Mouse (Mus musculus) lung, embryonic 16.5 days (tissue): Measurements from ENCODE around the gene Coq6. TPM values are rescaled to one million over a fixed set of nuclear protein-coding genes. Genes with fewer than 3 reads are reported as not detected.

Experiments used
- ATAC-seq: fragments of 200-750 bp; cut with Nextera tagmentation; 2 replicates; pipeline ENCODE4 v1.8.0; 2017; ENCODE audit warnings: low read depth, mild to moderate bottlenecking, moderate library complexity
- H3K27ac ChIP-seq: fragments of 300-500 bp; sonication (generic); 2 replicates; pipeline ENCODE4 v1.5.1; 2014; ENCODE audit warnings: mild to moderate bottlenecking, control low read depth, low read length
- H3K27me3 ChIP-seq: fragments of 300-500 bp; sonication (generic); 2 replicates; pipeline ENCODE4 v1.6.1; 2014; ENCODE audit warnings: low read depth, low read length, mixed read lengths; ENCODE audit not compliant: control insufficient read depth, insufficient read depth
- H3K36me3 ChIP-seq: fragments of 300-500 bp; sonication (generic); 2 replicates; pipeline ENCODE4 v1.6.1; 2014; ENCODE audit warnings: low read length; ENCODE audit not compliant: control insufficient read depth, insufficient read depth
- H3K4me1 ChIP-seq: fragments of 300-500 bp; sonication (generic); replicated peaks from 2 replicates; pipeline ENCODE4 v1.6.1; 2014; ENCODE audit warnings: low read length, mixed read lengths; ENCODE audit not compliant: control insufficient read depth, insufficient read depth
- H3K4me2 ChIP-seq: fragments of 300-500 bp; sonication (generic); 2 replicates; pipeline ENCODE4 v1.6.1; 2014; ENCODE audit warnings: low read depth, low read length, control low read depth
- H3K4me3 ChIP-seq: fragments of 300-500 bp; sonication (generic); 2 replicates; pipeline ENCODE4 v1.5.1; 2014; ENCODE audit warnings: mild to moderate bottlenecking, low read length, control low read depth
- H3K9ac ChIP-seq: fragments of 300-500 bp; sonication (generic); 2 replicates; pipeline ENCODE4 v1.6.1; 2014; ENCODE audit warnings: low read length, control low read depth
- H3K9me3 ChIP-seq: fragments of 300-500 bp; sonication (generic); 2 replicates; pipeline ENCODE4 v1.6.1; 2016; ENCODE audit warnings: low read length; ENCODE audit not compliant: control insufficient read depth
- WGBS: fragments of 180-500 bp; shearing (Covaris S2); extraction: QIAGEN DNeasy Blood & Tissue Kit; methylation state at CpG from one replicate; pipeline ENCODE4 v1.1.7; 2014; 5-methylcytosine and 5-hydroxymethylcytosine counted together
- polyA plus RNA-seq: library from polyadenylated mRNA; unstranded; fragments of >200 nt; fragmentation: Nextera tagmentation; extraction: Ambion mirVana; gene quantifications from 2 replicates; pipeline ENCODE4 v1.2.1, GENCODE M21; 2015

The Coq6 gene
- polyA plus RNA-seq, 1 experiment from 2014 or later: 43.7 TPM

- no peak for ATAC-seq
- Histone ChIP-seq H3K27ac (no peak overlapping the region), H3K27me3 (no peaks in the 10 kb centered on the region), H3K4me1 (peaks cover 10% of the 10 kb centered on the region), H3K36me3 (peaks cover 17% of the 10 kb centered on the region), H3K4me2 (no peak overlapping the region), H3K9me3 (no peaks in the 10 kb centered on the region), H3K4me3 (no peak overlapping the region), H3K9ac (no peak overlapping the region)
- WGBS: 70% methylated on average over 9 of the region's 9 CpGs
These were observed 2.8 kb downstream of the Coq6 start for GRCm38 (mm10) chr12:84364291-84364690.

DNA sequence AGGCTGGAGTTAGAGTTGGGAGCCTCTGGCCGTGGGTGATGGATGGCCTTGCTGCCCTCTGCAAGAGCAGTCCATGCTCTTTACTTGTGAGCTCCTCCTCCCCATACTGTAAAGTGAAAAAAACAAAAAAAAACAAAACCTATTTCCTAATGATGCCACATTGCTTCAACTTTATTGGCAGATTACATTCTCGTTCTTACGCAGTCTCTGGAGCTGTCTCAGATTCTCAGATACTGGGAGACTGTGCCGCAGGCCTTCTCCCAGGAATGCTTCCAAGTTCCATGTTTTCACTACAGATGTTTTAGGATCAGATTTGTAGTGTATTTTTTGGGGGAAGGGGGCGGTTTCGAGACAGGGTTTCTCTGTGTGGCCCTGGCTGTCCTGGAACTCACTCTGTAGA is 3.7 kb downstream of the Coq6 start:
- H3K36me3 ChIP-seq: peaks cover 20% of the 10 kb centered on the region
- no peak overlapping the region for H3K4me3 ChIP-seq
- no peak overlapping the region for H3K9ac ChIP-seq
- 91% methylated on average over 6 of the region's 6 CpGs for WGBS
- H3K27ac ChIP-seq: no peak overlapping the region
- peaks cover 10% of the 10 kb centered on the region for H3K4me1 ChIP-seq
- no peak overlapping the region for H3K4me2 ChIP-seq
- no peaks in the 10 kb centered on the region for H3K27me3 ChIP-seq
- no peak for ATAC-seq
- H3K9me3 ChIP-seq: no peaks in the 10 kb centered on the region

- ATAC-seq: 0 out of 2 replicates have a peak, but pooled peaks have one; percentile 17
- Histone ChIP-seq H3K9ac (no peak overlapping the region), H3K27me3 (no peaks in the 10 kb centered on the region), H3K4me1 (peaks cover 7% of the 10 kb centered on the region), H3K9me3 (no peaks in the 10 kb centered on the region), H3K4me3 (no peak overlapping the region), H3K36me3 (peaks cover 31% of the 10 kb centered on the region), H3K27ac (no peak overlapping the region), H3K4me2 (no peak overlapping the region)
- WGBS: 63% methylated on average over 9 of the region's 9 CpGs
These were observed 5.5 kb downstream of the Coq6 start for GRCm38 (mm10) chr12:84366971-84367370.

DNA sequence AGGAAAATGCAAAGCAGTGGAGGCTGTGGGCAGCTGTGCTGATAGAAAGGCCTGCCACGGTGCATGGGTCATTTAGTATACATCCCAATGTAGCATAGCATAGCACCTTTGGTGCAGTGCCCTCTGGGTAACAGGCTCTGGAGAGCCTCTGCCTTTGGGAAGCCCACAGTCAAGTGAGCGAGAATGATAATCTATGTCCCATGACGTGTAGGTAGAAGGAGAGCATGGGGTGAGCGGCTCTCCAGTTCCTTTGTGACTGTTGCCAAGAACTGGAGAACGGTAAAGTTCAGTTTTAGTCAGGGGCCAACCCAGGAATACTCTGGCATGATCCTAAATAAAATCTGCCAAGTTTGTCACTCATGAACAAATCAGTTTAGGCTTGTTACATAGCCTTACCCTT is 10.2 kb downstream of the Coq6 start:
- Histone ChIP-seq H3K27me3 (no peaks in the 10 kb centered on the region), H3K4me2 (no peak overlapping the region), H3K9ac (no peak overlapping the region), H3K4me3 (no peak overlapping the region), H3K36me3 (peaks cover 44% of the 10 kb centered on the region), H3K27ac (no peak overlapping the region), H3K4me1 (no peaks in the 10 kb centered on the region), H3K9me3 (no peaks in the 10 kb centered on the region)
- 89% methylated on average over 5 of the region's 5 CpGs for WGBS
- no peak for ATAC-seq

DNA sequence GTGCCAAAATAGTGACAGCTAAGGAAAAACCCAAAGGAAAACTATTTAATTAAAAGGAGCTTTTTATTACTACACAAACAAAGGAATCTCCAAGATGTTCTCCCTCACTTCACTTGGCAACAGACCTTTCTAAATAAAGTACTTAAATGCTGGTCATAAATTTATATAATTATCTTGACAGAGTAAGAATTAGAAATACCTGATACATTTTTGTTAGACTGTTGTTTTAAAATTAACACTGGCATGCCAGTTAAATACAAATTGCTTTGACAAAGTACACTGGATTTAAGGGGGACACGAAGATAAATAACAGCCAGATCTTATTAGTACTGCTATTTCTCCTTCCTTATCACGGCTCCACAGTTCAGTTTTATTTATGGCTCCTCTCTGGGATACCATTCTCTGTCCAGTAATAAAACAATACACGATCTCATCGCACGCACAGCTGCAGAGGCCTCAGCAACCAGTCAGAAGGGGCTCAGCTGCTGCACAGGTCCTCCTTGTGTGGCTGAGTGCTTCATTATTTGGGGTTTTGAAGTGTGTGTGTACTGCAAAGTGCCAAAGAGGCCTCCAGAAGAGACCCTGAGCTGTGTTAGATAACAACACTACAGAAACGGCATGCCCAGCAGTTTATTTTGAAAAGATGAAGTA is 12.5 kb downstream of the Coq6 start:
- Histone ChIP-seq H3K9me3 (no peaks in the 10 kb centered on the region), H3K9ac (no peak overlapping the region), H3K4me2 (no peak overlapping the region), H3K4me3 (no peak overlapping the region), H3K27me3 (no peaks in the 10 kb centered on the region), H3K36me3 (peaks cover 30% of the 10 kb centered on the region), H3K4me1 (no peaks in the 10 kb centered on the region), H3K27ac (no peak overlapping the region)
- no peak for ATAC-seq
- WGBS: 73% methylated on average over 6 of the region's 6 CpGs

GRCm38 (mm10) chr12:84382369-84382768 is 20.9 kb downstream of the Coq6 start:
- 69% methylated on average over 4 of the region's 4 CpGs for WGBS
- Histone ChIP-seq H3K27ac (no peak overlapping the region), H3K9ac (no peak overlapping the region), H3K36me3 (no peaks in the 10 kb centered on the region), H3K27me3 (no peaks in the 10 kb centered on the region), H3K4me1 (peaks cover 12% of the 10 kb centered on the region), H3K4me3 (no peak overlapping the region), H3K4me2 (no peak overlapping the region), H3K9me3 (no peaks in the 10 kb centered on the region)
- no peak for ATAC-seq

DNA sequence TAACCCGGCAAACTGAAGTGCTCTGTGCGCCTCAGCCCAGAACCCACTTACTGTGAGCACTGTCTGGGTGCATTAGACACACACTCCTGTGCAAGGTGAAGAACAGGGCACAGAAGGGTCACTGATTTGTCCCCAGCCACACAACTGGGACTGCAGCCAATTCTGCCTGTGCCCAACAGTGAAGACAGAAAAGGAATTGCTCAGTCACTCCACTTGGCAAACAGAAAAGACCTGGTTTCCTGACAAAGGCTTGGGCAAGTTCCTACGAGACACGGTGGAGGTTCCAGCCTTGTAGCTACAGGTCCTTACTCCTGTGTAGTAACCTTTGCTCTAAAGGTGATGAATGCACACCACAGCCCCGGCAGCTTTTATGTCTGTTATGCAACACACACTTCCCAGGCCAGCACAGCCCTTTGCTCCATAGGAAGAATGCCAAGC is 23.2 kb downstream of the Coq6 start:
- peak; percentile 86 for ATAC-seq
- WGBS: 32% methylated on average over 5 of the region's 5 CpGs
- Histone ChIP-seq H3K36me3 (no peaks in the 10 kb centered on the region), H3K27ac (peak overlapping the region; percentile 78), H3K4me2 (no peak overlapping the region), H3K9me3 (no peaks in the 10 kb centered on the region), H3K4me1 (peaks cover 12% of the 10 kb centered on the region), H3K27me3 (no peaks in the 10 kb centered on the region), H3K9ac (no peak overlapping the region), H3K4me3 (no peak overlapping the region)

GRCm38 (mm10) chr12:84385408-84385807 is 24.0 kb downstream of the Coq6 start:
- WGBS: 75% methylated on average over 4 of the region's 4 CpGs
- no peak overlapping the region for H3K4me2 ChIP-seq
- H3K9me3 ChIP-seq: no peaks in the 10 kb centered on the region
- H3K9ac ChIP-seq: no peak overlapping the region
- no peak for ATAC-seq
- H3K27ac ChIP-seq: peak overlapping the region; percentile 78
- no peak overlapping the region for H3K4me3 ChIP-seq
- H3K36me3 ChIP-seq: no peaks in the 10 kb centered on the region
- H3K27me3 ChIP-seq: no peaks in the 10 kb centered on the region
- peaks cover 12% of the 10 kb centered on the region for H3K4me1 ChIP-seq

DNA sequence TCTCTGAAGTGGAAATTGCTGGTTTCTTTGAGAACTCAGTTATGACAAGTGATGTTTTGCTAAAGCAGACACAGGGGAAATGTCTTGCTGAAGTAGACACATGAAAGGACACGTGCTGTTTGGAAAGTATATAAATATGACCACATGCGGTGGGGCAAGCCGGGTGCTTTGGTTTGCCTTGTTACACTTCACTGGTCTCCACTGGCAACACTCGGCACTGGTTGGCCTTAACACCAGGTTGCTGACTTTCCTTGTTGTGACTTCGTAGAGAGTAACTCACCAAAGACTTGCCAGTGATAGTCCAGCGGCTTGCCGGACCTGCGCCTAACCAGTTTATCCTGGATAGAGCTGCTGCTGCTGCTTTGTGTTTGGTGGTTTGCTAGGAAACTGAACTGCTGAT is 26.6 kb downstream of the Coq6 start:
- Histone ChIP-seq H3K4me1 (peaks cover 12% of the 10 kb centered on the region), H3K27ac (no peak overlapping the region), H3K9me3 (no peaks in the 10 kb centered on the region), H3K4me3 (no peak overlapping the region), H3K27me3 (no peaks in the 10 kb centered on the region), H3K4me2 (no peak overlapping the region), H3K36me3 (no peaks in the 10 kb centered on the region), H3K9ac (no peak overlapping the region)
- ATAC-seq: no peak
- 81% methylated on average over 8 of the region's 8 CpGs for WGBS
